Mouse (Mus musculus) ES-Bruce4 (cell line): ENCODE measurements around the gene Oit3.

Source experiments
- CTCF ChIP-seq: IDR thresholded peaks from one replicate; pipeline ENCODE4 v1.8.1; 2011; ENCODE audit warnings: low read depth, low read length
- POLR2A ChIP-seq: IDR thresholded peaks from one replicate; pipeline ENCODE4 v1.8.1; 2011; ENCODE audit warnings: low read length; ENCODE audit not compliant: insufficient read depth

DNA sequence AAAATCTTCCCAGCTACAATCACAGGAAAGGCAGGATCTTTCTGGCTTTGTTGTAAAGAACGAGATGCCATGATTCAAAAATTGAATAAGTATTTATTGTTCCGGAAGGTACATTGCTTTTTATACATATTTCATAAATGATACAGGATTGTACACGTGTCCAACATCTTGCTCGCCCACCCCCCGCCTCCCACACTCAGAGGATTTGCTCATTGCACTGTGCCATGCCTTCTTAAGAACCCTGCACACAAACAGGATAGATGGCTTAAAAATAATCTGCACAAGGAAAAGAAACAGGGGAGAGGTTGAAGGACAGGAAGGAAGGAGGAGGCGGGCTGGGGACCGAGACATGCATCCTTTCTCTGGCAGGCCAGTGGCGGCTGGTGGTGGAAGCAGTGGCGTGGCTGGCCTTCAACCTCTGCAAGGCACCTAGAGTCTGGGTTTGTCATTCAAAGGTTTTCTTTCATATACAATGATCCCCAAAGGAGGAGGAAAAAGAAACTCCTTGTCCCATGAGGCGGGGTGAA, 5.4 kb upstream of the Oit3 start:
- TF ChIP-seq CTCF, result no peak
- no peak for TF ChIP-seq POLR2A
